Mouse (Mus musculus) lung, adult 2 months (tissue): ENCODE results near the gene 4930404N11Rik. TPM values are rescaled to one million over a fixed set of nuclear protein-coding genes. Genes with fewer than 3 reads are reported as not detected.

ENCODE experiments used
- DNase-seq: peaks from one replicate; pipeline ENCODE4 v3.0.0; 2022
- H3K4me1 ChIP-seq: fragments of 200-500 bp; 2 replicates; pipeline ENCODE4 v1.6.1; 2011; ENCODE audit warnings: low read length; ENCODE audit not compliant: control insufficient read depth, insufficient read depth
- H3K4me3 ChIP-seq: fragments of 200-500 bp; replicated peaks from 2 replicates; pipeline ENCODE3; 2011; ENCODE audit warnings: low read depth, mild to moderate bottlenecking, control low read depth, low read length; ENCODE audit errors: extremely low read depth
- CTCF ChIP-seq: fragments of 200-500 bp; IDR thresholded peaks from 2 replicates; pipeline ENCODE4 v1.5.1; 2011; ENCODE audit warnings: mild to moderate bottlenecking, low read length, control low read depth; ENCODE audit not compliant: insufficient read depth
- POLR2A ChIP-seq: fragments of 200-500 bp; IDR thresholded peaks from 2 replicates; pipeline ENCODE4 v1.6.1; 2011; ENCODE audit warnings: low read depth, mild to moderate bottlenecking, control low read depth, low read length, borderline replicate concordance; ENCODE audit errors: extremely low read depth
- WGBS: fragments of 180-500 bp; shearing (Covaris S2); methylation state at CpG from one replicate; pipeline ENCODE4 v1.1.7; 2018; 5-methylcytosine and 5-hydroxymethylcytosine counted together
- polyA plus RNA-seq: library from polyadenylated mRNA; depleted of rRNA; stranded (reverse); fragments of >200 nt; gene quantifications from 2 replicates; pipeline ENCODE4 v1.2.3, GENCODE M21; 2012

4930404N11Rik gene
- polyA plus RNA-seq, 1 experiment = 21.9 TPM

DNA sequence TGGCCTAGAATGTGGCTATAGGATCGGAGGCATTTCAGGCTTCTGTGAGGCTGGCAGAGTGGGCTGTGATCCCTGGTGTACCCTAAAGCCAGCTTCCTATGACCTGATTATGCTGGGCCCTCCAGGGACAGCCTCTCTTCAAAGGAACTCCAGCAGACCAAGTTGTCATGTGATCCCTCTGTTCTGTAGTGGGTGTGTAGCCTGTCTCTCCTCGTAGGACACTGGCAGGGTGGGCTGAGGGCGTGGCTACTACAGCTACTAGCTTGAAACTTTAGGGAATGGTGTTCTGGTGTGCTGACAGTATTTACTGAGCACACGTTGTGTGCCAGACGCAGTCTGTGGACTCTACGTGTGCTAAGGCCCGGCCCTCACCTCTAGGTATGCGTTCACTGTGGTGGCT, 4.9 kb downstream of the 4930404N11Rik start:
- WGBS = 68% methylated on average over 8 of the region's 8 CpGs
- no peak for TF ChIP-seq CTCF
- no peak for DNase-seq
- Histone ChIP-seq H3K4me3 (no peak overlapping the region), H3K4me1 (peaks cover 11% of the 10 kb centered on the region; the same call in 1 of the 2 replicates)

DNA sequence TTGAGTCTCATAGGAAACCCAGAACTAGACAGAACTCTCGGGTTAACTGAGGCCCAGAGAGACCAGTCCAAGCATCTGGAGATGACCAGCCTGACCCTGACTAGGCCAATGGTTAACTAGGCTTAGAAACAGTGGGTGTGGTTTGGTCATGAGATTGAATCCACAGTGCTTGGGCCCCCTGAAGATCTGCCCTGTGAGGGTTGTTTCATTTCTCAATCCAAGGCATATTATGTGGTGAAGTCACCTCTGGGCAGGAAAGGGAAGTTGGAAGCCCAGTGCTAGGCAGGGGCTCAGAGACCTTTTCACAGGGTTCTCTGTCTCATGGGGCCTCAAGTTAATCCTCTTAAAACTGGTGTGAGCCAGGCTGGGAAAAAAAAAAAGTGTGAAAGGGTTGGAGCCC, 6.8 kb downstream of the 4930404N11Rik start:
- peaks cover 9% of the 10 kb centered on the region; the same call in 1 of the 2 replicates for H3K4me1 ChIP-seq
- 59% methylated on average over 1 of the region's 1 CpGs for WGBS
- no peak overlapping the region for H3K4me3 ChIP-seq
- no peak for DNase-seq
- TF ChIP-seq POLR2A (no peak), CTCF (no peak)

DNA sequence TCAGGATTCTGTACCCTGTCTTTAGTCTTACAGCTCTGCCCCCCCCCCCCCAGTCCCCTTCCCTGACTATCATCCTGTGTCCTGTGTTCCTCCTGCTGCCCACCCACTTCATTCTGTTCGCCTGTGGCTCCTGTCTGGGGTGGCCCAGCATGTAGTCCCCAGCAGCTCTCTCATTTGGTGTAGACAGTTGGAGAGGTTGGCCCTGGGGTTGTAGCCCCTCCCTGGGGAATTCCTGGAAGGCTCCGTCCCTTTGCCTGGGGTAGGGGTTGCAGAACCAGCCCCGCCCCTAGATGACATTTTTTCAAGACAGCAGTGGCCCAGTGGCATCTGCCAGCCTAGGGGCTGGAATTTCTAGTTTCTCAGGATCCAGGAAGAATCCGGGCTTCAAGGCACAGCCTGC, 7.4 kb downstream of the 4930404N11Rik start:
- Histone ChIP-seq H3K4me3 (peak overlapping the region; percentile 87), H3K4me1 (peaks cover 8% of the 10 kb centered on the region; the same call in 1 of the 2 replicates)
- no peak for DNase-seq
- WGBS = 29% methylated on average over 4 of the region's 4 CpGs
- no peak for TF ChIP-seq CTCF
- TF ChIP-seq POLR2A = no peak

DNA sequence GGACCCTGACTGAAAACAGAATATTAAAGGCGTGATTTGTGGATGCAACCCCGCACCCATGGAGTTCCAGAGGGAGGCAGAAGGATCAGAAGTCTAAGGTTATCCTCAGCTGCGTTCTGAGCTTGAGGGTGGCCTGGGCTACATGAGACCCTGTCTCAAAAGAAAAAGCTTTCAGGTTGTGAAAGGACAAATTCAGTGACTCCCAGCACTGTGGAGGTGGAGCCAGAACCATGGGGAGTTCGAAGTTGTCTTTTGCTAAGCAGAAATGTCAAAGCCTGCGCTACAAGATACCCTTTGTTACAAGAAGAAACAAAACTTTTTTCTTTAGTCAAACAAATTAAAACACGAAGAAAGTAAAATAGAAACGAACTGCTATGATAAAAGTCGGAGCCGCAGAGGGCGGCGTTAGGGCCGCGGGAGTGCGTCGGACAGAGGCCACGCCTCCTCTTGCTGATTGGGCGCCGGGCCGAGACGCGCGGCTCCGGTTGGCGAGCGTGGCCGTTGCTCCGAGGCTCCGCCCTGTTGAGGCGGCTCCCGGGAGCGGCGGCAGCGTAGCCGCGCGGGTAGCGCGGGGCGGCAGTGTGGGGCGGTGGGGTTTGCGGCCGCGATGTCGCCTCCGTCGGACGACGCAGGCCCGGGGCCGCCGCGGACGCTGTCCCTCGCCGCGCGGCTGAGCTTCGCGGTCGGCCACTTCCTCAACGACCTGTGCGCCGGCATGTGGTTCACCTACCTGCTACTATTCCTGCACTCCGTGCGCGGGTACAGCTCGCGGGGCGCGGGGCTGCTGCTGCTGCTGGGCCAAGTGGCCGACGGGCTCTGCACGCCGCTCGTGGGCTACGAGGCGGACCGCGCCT, 8.4 kb downstream of the 4930404N11Rik start, which contains the start of gene Mfsd12:
Gene Mfsd12 (plus strand): TSS at position 501 of the 854 bp plus-strand sequence.
- H3K4me1 ChIP-seq = peaks cover 7% of the 10 kb centered on the region; the same call in 1 of the 2 replicates
- DNase-seq = peak; percentile 88
- H3K4me3 ChIP-seq = peak within 1 kb of the TSS; percentile 87
- TF ChIP-seq CTCF (no peak), POLR2A (peak; percentile 28; the same call in 1 of the 2 replicates)
- WGBS = 2% methylated on average over 79 of the region's 79 CpGs

DNA sequence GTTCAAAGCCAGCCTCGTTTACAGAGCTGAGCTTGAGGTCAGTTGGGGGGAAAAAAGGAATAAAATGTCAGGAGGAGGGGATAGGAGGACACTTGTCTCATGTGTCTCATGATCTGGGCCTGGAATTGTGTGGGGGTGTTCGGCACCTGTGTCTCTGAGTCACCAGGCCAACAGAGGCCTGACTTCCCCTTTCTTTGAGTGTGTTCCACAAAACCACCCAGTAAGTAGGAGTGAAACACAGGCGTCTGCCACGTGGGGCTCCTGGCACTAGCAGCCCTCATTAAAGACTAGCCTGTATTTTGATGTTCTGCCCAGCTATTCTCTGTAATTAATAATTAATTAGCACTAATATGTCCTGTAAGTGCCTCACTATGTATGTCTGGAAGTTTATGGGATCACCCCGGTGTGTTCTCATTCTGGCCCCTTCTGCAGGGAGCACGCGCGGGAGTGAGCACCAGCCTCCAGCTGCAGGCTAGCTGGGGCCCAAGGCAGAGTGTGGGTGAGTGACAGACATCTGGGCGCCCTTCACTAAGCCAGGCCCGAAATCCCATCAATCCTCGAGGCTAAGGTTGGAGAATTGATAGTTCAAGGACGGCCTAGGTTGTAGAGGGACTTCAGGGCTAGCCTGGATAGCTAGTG, 9.1 kb downstream of the 4930404N11Rik start:
- no peak for DNase-seq
- 52% methylated on average over 12 of the region's 12 CpGs for WGBS
- no peak for TF ChIP-seq CTCF
- no peak for TF ChIP-seq POLR2A
- peaks cover 7% of the 10 kb centered on the region; the same call in 1 of the 2 replicates for H3K4me1 ChIP-seq
- no peak overlapping the region for H3K4me3 ChIP-seq

DNA sequence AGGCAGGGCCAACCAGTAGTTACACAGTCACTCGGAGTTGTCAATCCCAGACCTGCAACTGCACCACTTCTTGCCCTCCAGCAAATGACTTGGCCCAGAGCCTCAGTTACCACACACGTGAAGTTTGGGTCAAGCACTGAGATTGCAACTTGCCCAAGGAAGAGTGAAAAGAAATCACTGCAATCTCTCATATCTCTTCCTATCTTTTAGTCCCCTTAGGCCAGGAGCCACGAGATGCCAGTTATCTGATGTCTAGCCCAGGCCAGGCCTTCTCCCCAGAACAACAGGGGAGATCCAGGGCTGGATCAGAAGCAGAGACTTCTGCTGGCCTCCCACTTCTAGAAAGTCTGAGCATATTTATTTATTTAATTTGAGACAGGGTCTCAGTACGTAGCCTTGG, 10.1 kb downstream of the 4930404N11Rik start:
- TF ChIP-seq POLR2A (no peak), CTCF (no peak)
- 75% methylated on average over 4 of the region's 4 CpGs for WGBS
- H3K4me3 ChIP-seq = no peak overlapping the region
- no peak for DNase-seq
- H3K4me1 ChIP-seq = peaks cover 7% of the 10 kb centered on the region; the same call in 1 of the 2 replicates

DNA sequence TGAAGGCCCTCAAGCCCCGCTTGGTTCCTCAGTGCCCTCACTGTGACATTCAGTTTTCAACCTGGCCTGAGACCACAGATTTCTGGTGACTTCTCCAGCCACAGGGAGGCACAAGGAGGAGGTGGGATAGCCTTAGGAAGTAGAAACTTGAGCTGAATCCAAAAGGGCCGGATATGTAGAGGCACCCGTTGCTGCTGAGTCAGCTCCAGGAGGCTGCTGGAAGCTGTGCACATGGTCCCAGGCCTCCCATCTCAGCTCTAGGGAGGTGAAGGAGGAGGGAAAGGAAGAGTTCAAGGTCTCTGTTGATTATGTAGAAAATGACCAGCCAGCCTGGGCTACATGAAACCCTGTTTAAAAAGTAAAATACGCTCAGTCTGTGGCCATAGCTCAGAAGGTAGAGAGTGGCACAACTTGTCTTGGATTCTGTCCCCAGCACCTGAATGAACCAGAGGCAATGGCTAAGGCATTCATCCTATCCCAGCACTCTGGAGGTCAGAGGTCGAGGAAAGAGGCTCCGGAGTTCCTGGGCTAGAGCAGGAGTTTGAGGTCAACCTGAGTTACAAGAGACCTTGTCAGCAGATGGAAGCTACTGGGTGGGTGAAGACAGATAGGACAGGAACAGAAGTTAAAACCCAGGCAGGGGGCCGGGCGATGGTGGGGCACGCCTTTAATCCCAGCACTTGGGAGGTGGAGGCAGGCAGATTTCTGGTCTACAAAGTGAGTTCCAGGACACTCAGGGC, 10.7 kb downstream of the 4930404N11Rik start:
- DNase-seq = no peak
- no peak overlapping the region for H3K4me3 ChIP-seq
- no peak for TF ChIP-seq CTCF
- TF ChIP-seq POLR2A = no peak
- WGBS = 65% methylated on average over 9 of the region's 9 CpGs
- H3K4me1 ChIP-seq = peaks cover 7% of the 10 kb centered on the region; the same call in 1 of the 2 replicates

DNA sequence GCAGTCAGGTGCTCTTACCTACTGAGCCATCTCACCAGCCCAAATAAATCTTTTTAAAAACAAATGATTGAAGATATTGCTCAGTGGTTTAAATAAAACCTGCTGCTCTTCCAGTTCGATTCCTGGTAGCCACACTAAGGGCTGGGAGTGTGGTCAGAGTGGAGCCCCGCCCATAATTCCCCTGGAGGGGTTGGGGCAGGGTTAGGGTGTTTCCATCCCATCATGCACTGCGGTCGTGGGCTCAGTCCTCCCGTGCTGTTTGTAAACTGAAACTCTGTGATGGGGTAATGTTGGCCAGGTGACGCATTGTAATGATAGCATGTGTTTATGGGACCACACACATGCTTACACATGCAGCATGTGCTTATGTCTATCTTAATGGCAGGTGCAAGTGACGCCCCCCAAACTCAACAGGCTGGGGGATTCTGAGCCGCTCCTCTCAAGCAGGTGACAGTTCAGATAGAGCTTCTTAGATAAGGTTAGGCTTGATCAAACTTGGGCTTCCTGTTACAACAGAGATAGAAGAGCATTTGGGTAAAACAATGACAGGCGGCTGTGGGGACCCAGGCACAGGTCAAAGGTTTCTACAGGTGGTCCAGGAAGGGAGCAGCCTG, 13.8 kb downstream of the 4930404N11Rik start:
- 26% methylated on average over 9 of the region's 9 CpGs for WGBS
- no peak for DNase-seq
- H3K4me1 ChIP-seq = peaks cover 11% of the 10 kb centered on the region
- no peak overlapping the region for H3K4me3 ChIP-seq
- TF ChIP-seq POLR2A (no peak), CTCF (no peak)

DNA sequence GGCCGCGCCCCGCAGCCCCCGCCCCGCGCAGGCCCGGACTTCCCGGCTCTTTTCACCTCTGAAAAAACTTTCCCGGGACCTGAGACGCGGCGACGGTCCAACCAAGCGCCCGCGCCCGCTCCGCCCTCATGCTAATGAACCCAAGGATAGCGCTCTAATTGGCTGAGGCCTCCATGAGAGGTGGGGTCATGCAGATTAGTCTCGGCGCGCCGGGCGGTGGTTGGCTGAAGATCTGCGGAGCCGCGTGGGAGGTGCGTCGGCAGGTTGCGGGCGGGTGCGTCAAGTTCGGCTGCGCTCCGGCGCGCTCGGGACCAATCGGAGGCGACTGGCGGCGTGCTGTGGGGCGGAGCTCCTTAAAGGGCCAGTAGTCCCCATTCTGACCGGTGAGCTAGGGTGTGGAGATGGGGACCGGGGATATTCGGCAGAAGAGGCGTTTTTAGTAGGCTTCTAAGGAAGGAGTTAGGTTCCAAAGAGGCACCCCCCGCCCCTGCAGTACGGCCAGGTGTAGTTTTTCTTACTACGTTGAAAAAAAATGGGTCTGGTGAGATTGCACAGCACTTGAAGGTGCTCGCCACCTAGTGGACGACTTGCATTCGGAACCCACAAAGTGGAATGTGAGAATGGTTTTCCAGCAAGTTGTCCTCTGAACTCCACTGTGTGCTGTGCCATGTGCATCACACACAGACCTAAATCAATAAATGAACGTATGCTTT, 15.1 kb downstream of the 4930404N11Rik start, which contains the start of gene Hmg20b:
Gene Hmg20b (minus strand): TSS at position 130 of the 713 bp plus-strand sequence.
- TF ChIP-seq CTCF (peak; percentile 79), POLR2A (peak; percentile 46; the same call in 1 of the 2 replicates)
- peak within 1 kb of the TSS; percentile 86 for H3K4me3 ChIP-seq
- peaks cover 11% of the 10 kb centered on the region for H3K4me1 ChIP-seq
- peak; percentile 98 for DNase-seq
- under 1% methylated on average over 54 of the region's 54 CpGs for WGBS
